Mouse (Mus musculus) neural tube, embryonic 11.5 days (tissue): Measurements from ENCODE around the gene Wfdc13. TPM values are rescaled to one million over a fixed set of nuclear protein-coding genes. Genes with fewer than 3 reads are reported as not detected.

Experiments
- ATAC-seq: fragments of 200-750 bp; cut with Nextera tagmentation; 2 replicates; pipeline ENCODE4 v1.8.0; 2017; ENCODE audit warnings: moderate number of reproducible peaks, mild to moderate bottlenecking, moderate TSS enrichment, moderate library complexity; ENCODE audit not compliant: insufficient read depth, low FRiP score, low TSS enrichment
- DNase-seq: peaks from one replicate; pipeline ENCODE4 v3.0.0-alpha.2; 2015; ENCODE audit warnings: low spot score
- H3K27ac ChIP-seq: fragments of 300-500 bp; sonication (generic); 2 replicates; pipeline ENCODE4 v1.5.1; 2014; ENCODE audit warnings: low read depth, mild to moderate bottlenecking, low read length
- H3K27me3 ChIP-seq: fragments of 300-500 bp; sonication (generic); 2 replicates; pipeline ENCODE4 v1.6.1; 2014; ENCODE audit warnings: mild to moderate bottlenecking, low read length, mixed read lengths; ENCODE audit not compliant: control insufficient read depth, insufficient read depth
- H3K36me3 ChIP-seq: fragments of 300-500 bp; sonication (generic); 2 replicates; pipeline ENCODE4 v1.6.1; 2014; ENCODE audit warnings: mild to moderate bottlenecking, low read length, moderate library complexity, mixed read lengths; ENCODE audit not compliant: control insufficient read depth, insufficient read depth
- H3K4me1 ChIP-seq: fragments of 300-500 bp; sonication (generic); 2 replicates; pipeline ENCODE4 v1.6.1; 2014; ENCODE audit warnings: low read length, mixed read lengths; ENCODE audit not compliant: control insufficient read depth, insufficient read depth
- H3K4me2 ChIP-seq: fragments of 300-500 bp; sonication (generic); 2 replicates; pipeline ENCODE4 v1.6.1; 2014; ENCODE audit warnings: low read depth, mild to moderate bottlenecking, moderate library complexity
- H3K4me3 ChIP-seq: fragments of 300-500 bp; sonication (generic); 2 replicates; pipeline ENCODE4 v1.5.1; 2014; ENCODE audit warnings: low read depth, low read length
- H3K9ac ChIP-seq: fragments of 300-500 bp; sonication (generic); 2 replicates; pipeline ENCODE4 v1.6.1; 2014; ENCODE audit warnings: mild to moderate bottlenecking, low read length
- H3K9me3 ChIP-seq: fragments of 300-500 bp; sonication (generic); 2 replicates; pipeline ENCODE4 v1.6.1; 2016; ENCODE audit warnings: low read length; ENCODE audit not compliant: control insufficient read depth
- WGBS: fragments of 180-500 bp; shearing (Covaris S2); extraction: QIAGEN DNeasy Blood & Tissue Kit; methylation state at CpG from one replicate; pipeline ENCODE4 v1.1.7; 2014; 5-methylcytosine and 5-hydroxymethylcytosine counted together
- polyA plus RNA-seq: library from polyadenylated mRNA; unstranded; fragments of >200 nt; fragmentation: Nextera tagmentation; extraction: Ambion mirVana; gene quantifications from 2 replicates; pipeline ENCODE4 v1.2.1, GENCODE M21; 2014

Gene Wfdc13
- polyA plus RNA-seq, result 0.30 TPM in 1 of 2 replicates, not detected in the other

DNA sequence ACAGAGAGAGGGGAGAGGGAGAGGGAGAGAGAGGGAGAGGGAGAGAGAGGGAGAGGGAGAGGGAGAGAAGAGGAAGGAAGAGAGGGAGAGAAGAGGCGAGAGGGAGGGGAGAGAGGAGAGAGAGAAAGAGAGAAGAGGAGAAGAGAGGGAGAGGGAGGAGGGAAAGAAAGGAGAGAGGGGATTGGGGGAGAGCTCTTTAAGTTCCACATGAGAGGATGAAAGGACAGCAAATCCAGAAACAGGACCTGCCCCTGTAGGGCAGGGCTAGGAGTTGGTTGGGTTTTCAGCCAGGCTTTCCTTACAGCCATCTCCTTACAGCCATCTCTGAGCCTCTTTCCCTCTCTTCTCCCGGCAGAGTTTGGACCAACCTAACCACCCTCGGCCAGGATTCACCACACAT, at the start of gene Wfdc13:
Wfdc13 (plus strand) TSS at position 301 of the 400 bp plus-strand sequence.
- no peaks in the 10 kb centered on the region for H3K9me3 ChIP-seq
- no peaks in the 10 kb centered on the region for H3K36me3 ChIP-seq
- H3K4me3 ChIP-seq, result no peak within 1 kb of the TSS
- DNase-seq, result no peak
- no peak for ATAC-seq
- no peaks in the 10 kb centered on the region for H3K4me1 ChIP-seq
- WGBS, result 59% methylated on average over 3 of the region's 3 CpGs
- H3K27ac ChIP-seq, result no peak within 1 kb of the TSS
- no peaks in the 10 kb centered on the region for H3K27me3 ChIP-seq
- H3K9ac ChIP-seq, result no peak within 1 kb of the TSS
- no peak within 1 kb of the TSS for H3K4me2 ChIP-seq

DNA sequence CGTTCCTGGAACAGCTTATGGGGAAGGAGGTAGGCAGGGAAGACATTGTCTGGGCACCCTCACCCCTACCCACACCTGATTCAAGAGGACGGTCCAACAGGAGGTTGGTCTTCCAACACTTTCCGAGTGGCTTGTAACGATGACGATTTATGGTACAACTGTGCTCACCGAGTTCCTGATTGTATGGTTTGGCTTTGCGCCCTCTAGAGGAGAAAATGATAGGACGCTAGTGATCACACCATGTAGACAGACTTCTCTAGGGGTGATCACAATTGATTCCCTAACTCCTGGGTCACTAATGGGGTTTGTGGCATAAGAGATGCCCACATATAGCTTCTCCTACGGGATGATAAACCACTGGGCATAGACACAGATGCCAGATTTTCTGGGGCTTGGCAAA, 49.6 kb upstream of the Wfdc13 start:
- H3K9me3 ChIP-seq, result no peaks in the 10 kb centered on the region
- no peak overlapping the region for H3K4me2 ChIP-seq
- H3K4me1 ChIP-seq, result no peaks in the 10 kb centered on the region
- ATAC-seq (no peak), DNase-seq (no peak)
- no peak overlapping the region for H3K9ac ChIP-seq
- H3K4me3 ChIP-seq, result no peak overlapping the region
- H3K27ac ChIP-seq, result no peak overlapping the region
- WGBS, result 79% methylated on average over 9 of the region's 9 CpGs
- no peaks in the 10 kb centered on the region for H3K36me3 ChIP-seq
- no peaks in the 10 kb centered on the region for H3K27me3 ChIP-seq

DNA sequence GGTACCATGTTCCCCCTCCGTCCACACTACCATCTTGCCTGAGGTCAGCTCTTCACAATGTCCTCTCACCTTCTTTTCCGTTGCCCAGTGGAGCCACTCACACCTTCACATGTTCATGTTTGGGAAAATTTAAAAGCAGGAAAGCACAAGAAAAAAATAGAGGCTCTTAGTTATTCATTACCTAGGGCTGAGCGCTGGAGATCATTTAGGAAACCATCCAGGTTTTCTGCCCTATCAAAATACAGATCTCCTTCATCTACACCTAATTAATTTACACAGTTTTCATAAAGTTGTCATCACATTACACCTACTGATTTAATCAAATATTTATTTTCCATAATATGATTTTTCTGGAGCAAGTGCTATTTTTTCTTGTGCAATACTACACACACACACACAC, 46.2 kb upstream of the Wfdc13 start, which contains the start of gene Wfdc16:
Wfdc16 (minus strand) TSS at position 101 of the 400 bp plus-strand sequence.
- 92% methylated on average over 3 of the region's 3 CpGs for WGBS
- no peak within 1 kb of the TSS for H3K4me2 ChIP-seq
- no peaks in the 10 kb centered on the region for H3K27me3 ChIP-seq
- DNase-seq (no peak), ATAC-seq (no peak)
- no peak within 1 kb of the TSS for H3K4me3 ChIP-seq
- no peak within 1 kb of the TSS for H3K27ac ChIP-seq
- H3K4me1 ChIP-seq, result no peaks in the 10 kb centered on the region
- no peaks in the 10 kb centered on the region for H3K36me3 ChIP-seq
- H3K9me3 ChIP-seq, result no peaks in the 10 kb centered on the region
- H3K9ac ChIP-seq, result no peak within 1 kb of the TSS

DNA sequence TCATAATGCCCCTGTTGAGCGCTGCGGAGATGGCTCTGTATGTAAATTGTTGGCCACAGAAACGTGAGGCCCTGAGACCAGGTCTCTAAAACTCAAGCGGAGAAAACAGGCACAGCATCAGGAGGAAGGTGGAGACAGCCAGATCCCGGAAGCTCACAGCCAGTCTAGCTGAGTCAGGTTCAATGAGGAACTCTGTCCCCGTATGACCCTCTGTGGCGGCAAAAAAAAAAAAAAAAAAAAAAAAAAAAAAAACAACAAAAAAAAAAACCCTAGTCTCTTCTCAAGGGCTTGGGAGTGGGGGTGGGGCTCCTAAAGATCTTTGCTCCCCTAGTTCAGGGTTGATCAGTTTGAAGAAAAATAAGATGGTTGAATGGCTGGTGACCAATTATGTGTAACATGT, 43.8 kb upstream of the Wfdc13 start:
- no peak for ATAC-seq
- WGBS, result 70% methylated on average over 7 of the region's 7 CpGs
- DNase-seq, result no peak
- no peak overlapping the region for H3K4me2 ChIP-seq
- no peaks in the 10 kb centered on the region for H3K36me3 ChIP-seq
- no peak overlapping the region for H3K27ac ChIP-seq
- no peak overlapping the region for H3K9ac ChIP-seq
- no peaks in the 10 kb centered on the region for H3K9me3 ChIP-seq
- H3K4me1 ChIP-seq, result no peaks in the 10 kb centered on the region
- no peaks in the 10 kb centered on the region for H3K27me3 ChIP-seq
- H3K4me3 ChIP-seq, result no peak overlapping the region

DNA sequence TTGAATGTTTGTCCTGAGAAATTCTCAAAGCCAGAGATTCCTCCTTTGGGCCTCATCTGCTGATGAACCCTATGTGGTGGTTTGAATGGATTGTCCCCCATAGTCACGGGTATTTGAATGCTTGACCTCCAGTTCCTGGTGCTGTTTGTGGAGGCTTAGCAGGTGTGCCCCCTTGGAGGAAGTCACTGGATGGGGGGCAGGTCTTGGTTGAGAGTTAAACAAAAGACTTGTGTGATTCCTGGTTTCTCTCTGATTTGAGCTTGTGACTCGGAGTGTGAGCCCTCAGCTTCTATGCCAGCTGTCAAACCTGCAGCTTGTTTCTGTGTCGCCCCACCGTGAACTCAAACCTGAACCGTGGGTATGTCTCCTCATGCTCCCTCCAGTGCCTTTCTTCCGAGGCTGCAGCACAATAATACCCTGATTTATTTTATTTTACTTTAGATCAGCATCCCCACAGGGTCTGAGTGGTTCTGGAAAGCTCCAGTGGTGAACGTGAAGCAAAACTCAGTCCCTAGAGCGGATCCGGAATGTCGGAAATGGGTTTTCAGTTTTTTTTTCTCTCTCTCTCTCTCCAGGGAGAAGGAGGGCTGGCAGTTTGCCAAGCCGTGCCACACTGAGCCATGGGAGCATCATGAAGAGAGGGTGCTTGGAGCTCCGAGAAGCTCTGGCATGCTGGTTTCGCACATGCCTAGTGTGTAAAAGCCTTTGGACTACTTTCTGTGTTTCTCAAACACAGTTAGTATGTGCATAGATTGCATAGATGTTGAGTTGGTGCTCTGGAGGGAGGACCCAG, 42.8 kb upstream of the Wfdc13 start:
- Histone ChIP-seq H3K27me3 (no peaks in the 10 kb centered on the region), H3K9ac (no peak overlapping the region), H3K27ac (no peak overlapping the region), H3K36me3 (no peaks in the 10 kb centered on the region), H3K4me1 (no peaks in the 10 kb centered on the region), H3K9me3 (no peaks in the 10 kb centered on the region), H3K4me3 (no peak overlapping the region), H3K4me2 (no peak overlapping the region)
- ATAC-seq (no peak), DNase-seq (no peak)
- WGBS, result 82% methylated on average over 13 of the region's 13 CpGs

DNA sequence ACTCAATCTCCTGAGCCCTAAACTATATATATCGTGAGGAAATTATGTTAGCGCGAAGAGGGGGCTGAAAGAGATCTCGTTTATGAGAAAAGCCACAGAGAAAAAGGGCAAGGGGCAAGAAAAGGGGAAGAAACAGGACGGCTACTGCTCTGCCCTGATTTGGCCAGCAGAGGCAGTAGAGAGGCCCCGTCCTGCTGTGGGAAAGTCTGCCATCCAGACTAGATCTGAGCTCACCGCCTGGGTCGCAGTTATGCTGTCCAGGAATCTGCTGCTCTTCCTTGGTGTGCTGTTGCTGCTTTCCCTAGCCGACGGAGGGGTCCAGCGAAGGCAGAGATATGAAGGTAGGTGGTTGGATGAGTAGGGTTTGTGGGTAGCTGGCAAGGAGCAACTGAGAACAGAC, 29.0 kb upstream of the Wfdc13 start, which contains the start of gene Wfdc10:
Wfdc10 (plus strand) TSS at position 189 of the 400 bp plus-strand sequence.
- Histone ChIP-seq H3K4me3 (no peak within 1 kb of the TSS), H3K27me3 (no peaks in the 10 kb centered on the region), H3K9ac (no peak within 1 kb of the TSS), H3K4me2 (no peak within 1 kb of the TSS), H3K27ac (no peak within 1 kb of the TSS), H3K9me3 (no peaks in the 10 kb centered on the region), H3K36me3 (no peaks in the 10 kb centered on the region), H3K4me1 (no peaks in the 10 kb centered on the region)
- 18% methylated on average over 11 of the region's 11 CpGs for WGBS
- ATAC-seq (no peak), DNase-seq (peak; percentile 65)

DNA sequence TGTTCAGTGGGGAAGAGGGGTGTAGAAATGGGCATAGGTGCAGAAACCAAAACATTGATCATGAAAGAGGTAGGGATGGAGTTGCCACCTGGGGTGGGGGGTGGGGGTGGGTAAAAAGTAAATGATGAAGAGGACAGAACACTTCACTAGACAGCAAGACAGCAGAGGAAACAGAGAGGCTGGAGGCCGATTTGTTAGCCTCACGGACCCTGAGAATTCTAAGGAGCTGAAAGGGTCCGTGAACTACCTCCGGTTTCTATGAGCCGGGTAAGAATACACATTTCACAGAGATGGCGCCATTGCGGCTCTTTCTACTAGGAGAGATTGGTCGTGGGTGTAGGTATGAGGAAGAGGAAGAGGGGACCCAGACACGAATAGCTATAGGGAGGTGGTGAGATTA, 28.4 kb upstream of the Wfdc13 start, which contains the start of gene Wfdc9:
Wfdc9 (minus strand) TSS at position 101 of the 400 bp plus-strand sequence.
- DNase-seq, result no peak
- H3K4me1 ChIP-seq, result no peaks in the 10 kb centered on the region
- no peak for ATAC-seq
- no peak within 1 kb of the TSS for H3K4me3 ChIP-seq
- no peaks in the 10 kb centered on the region for H3K27me3 ChIP-seq
- H3K9ac ChIP-seq, result no peak within 1 kb of the TSS
- H3K4me2 ChIP-seq, result no peak within 1 kb of the TSS
- H3K27ac ChIP-seq, result no peak within 1 kb of the TSS
- no peaks in the 10 kb centered on the region for H3K36me3 ChIP-seq
- WGBS, result 83% methylated on average over 9 of the region's 9 CpGs
- H3K9me3 ChIP-seq, result no peaks in the 10 kb centered on the region

DNA sequence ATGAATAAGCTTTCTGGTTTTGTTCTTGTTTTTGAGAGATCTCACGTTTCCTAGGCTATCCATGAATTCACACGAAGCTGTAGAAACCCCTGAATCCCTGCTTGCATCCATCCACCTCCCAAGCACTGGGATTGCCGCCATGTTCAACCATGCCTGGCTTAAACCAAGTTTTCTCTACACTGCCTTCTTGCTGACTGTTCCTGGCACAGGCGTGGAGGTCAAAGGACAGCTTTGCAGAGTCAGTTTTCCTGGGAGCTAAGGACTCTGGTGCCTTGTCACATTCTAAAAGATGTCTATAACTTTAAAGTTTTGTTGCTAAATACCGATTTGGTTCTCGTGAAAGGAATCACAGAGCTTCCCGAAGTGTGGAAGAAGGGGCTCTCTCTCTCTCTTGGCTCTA, 20.1 kb upstream of the Wfdc13 start:
- H3K4me3 ChIP-seq, result no peak overlapping the region
- no peaks in the 10 kb centered on the region for H3K27me3 ChIP-seq
- WGBS, result 87% methylated on average over 7 of the region's 7 CpGs
- DNase-seq (no peak), ATAC-seq (no peak)
- no peaks in the 10 kb centered on the region for H3K4me1 ChIP-seq
- no peak overlapping the region for H3K27ac ChIP-seq
- no peak overlapping the region for H3K9ac ChIP-seq
- no peak overlapping the region for H3K4me2 ChIP-seq
- H3K9me3 ChIP-seq, result no peaks in the 10 kb centered on the region
- no peaks in the 10 kb centered on the region for H3K36me3 ChIP-seq

DNA sequence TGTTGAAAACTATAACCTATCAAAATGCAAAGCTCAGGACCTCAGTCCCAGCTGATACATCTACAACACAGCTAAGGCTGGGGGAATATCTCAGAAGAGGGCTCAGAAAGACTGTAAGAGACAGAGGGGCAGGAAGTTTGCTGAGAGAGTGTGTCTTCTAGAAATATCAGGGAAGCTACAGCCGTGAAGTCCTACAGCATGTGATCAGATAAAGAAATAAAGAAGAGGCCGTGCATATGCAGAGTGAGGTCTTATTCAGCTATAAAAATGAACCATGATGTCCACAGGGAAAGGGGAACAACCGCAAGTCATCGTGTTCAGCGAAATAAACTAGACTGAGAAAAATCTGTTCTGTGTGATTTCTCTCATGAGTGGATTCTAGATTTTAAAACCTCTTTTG, 14.6 kb upstream of the Wfdc13 start:
- H3K36me3 ChIP-seq, result no peaks in the 10 kb centered on the region
- 84% methylated on average over 5 of the region's 5 CpGs for WGBS
- DNase-seq (no peak), ATAC-seq (no peak)
- H3K27ac ChIP-seq, result no peak overlapping the region
- no peaks in the 10 kb centered on the region for H3K4me1 ChIP-seq
- H3K9me3 ChIP-seq, result no peaks in the 10 kb centered on the region
- H3K4me3 ChIP-seq, result no peak overlapping the region
- no peak overlapping the region for H3K4me2 ChIP-seq
- H3K9ac ChIP-seq, result no peak overlapping the region
- no peaks in the 10 kb centered on the region for H3K27me3 ChIP-seq
